Mouse (Mus musculus): ENCODE results near the gene Adamts16. TPM values are rescaled to one million over a fixed set of nuclear protein-coding genes. Genes with fewer than 3 reads are reported as not detected.

Gene Adamts16
- polyA plus RNA-seq, 1 experiment from 2014 or later, result 3.7 TPM

DNA sequence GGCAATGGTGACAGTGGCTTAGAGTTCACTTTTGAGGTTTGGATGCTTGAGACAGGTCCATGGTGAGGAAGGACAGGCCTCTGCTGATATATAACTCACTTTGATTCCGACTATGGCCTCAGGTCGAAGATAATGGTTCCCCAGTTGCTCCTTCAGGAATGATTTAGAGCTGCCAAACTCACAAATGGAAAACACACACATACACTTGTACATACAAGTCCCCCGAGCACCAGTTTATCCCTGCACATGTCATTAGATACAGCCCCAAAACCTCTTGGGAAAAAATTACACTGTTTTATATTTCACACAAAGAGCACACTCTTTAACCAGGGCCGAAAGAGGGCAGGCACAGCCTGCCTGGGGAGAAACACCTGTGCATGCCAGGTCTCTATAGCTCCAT, 14.1 kb downstream of the Adamts16 start:
- ATAC-seq (ENCODE audit: low FRiP score, low read depth), result no peak; the same call in 1 of the 2 replicates
- H3K9me3 ChIP-seq, result no peaks in the 10 kb centered on the region
- H3K36me3 ChIP-seq, result no peaks in the 10 kb centered on the region
- no peak overlapping the region for H3K9ac ChIP-seq
- H3K4me2 ChIP-seq (replicated peaks), result no peak overlapping the region
- no peaks in the 10 kb centered on the region for H3K27me3 ChIP-seq (replicated peaks)
- 64% methylated on average over 4 of the region's 4 CpGs for WGBS
- no peaks in the 10 kb centered on the region; the same call in 1 of the 2 replicates for H3K4me1 ChIP-seq
- H3K27ac ChIP-seq, result no peak overlapping the region
- H3K4me3 ChIP-seq, result no peak overlapping the region

DNA sequence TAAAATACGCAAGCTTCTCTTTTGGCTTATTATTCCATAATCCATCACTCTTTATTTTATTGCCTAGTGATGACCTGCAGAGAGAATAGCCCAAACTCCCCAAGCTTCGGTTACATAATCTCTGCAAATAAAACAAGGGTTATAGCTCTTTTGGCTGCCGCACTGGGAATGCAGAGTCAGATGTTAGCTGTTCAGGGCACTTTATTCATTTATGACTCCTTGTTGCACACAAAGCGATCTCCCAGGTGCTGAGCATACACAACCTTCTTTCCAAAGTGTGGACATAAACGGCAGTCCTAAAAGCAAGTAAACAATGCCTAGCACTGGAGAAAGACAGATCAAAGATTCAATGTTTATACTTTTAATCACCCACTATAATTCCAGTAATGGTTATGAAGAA, 16.3 kb downstream of the Adamts16 start:
- 32% methylated on average over 5 of the region's 5 CpGs for WGBS
- no peak for ATAC-seq (ENCODE audit: low FRiP score, low read depth)
- Histone ChIP-seq H3K9ac (no peak overlapping the region), H3K4me1 (no peaks in the 10 kb centered on the region; the same call in 1 of the 2 replicates), H3K27me3 (replicated peaks) (no peaks in the 10 kb centered on the region), H3K9me3 (no peaks in the 10 kb centered on the region), H3K4me3 (no peak overlapping the region), H3K4me2 (replicated peaks) (no peak overlapping the region), H3K27ac (no peak overlapping the region), H3K36me3 (no peaks in the 10 kb centered on the region)

DNA sequence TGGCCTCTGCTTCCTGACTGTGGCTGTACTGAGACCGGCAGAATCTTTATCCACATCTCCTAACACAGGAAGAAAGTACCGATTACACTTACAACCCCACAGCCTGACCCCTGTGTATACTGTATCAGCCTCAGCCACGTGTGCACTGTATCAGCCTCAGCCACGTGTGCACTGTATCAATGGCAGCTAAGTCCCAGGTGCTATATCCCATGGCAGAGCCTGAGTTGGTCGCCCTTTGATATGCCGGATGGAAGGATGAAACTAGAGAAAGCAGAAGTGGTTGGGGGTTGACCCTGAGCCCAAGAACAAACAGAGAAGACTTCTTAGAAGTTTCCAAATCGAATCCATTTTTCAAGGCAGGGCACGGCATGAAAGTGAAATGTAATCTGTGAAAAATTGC, 17.9 kb downstream of the Adamts16 start:
- H3K27ac ChIP-seq, result no peak overlapping the region
- WGBS, result 74% methylated on average over 8 of the region's 8 CpGs

DNA sequence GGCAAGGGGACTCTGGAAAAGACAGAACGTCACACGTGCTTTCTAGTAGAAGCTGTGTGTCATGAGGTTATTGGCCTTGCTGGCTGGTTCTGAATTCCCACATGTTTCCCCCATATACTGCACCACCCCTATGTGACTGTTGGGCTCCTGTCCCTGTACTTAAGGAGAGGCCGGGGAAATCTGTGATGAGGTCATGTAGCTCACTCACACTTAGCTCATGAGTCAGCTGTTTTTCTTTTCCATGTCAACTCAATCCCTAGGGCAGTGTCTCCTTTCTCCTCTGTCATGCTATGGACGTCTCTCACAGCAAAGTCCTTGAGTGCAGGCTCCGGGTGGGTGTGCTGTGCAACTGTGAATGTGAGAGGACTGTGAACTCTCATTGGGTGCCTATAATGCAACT, 22.6 kb downstream of the Adamts16 start:
- H3K27me3 ChIP-seq (replicated peaks), result no peaks in the 10 kb centered on the region
- H3K4me3 ChIP-seq, result no peak overlapping the region
- WGBS, result 85% methylated on average over 5 of the region's 5 CpGs
- no peak overlapping the region for H3K27ac ChIP-seq
- no peak for ATAC-seq (ENCODE audit: low FRiP score, low read depth)
- H3K4me1 ChIP-seq, result no peaks in the 10 kb centered on the region
- no peaks in the 10 kb centered on the region for H3K9me3 ChIP-seq
- H3K36me3 ChIP-seq, result no peaks in the 10 kb centered on the region
- H3K4me2 ChIP-seq (replicated peaks), result no peak overlapping the region
- H3K9ac ChIP-seq, result no peak overlapping the region

More for the DNA sequence above, 17.9 kb downstream of the Adamts16 start:
- H3K27me3 ChIP-seq (replicated peaks), result no peaks in the 10 kb centered on the region
- H3K36me3 ChIP-seq, result no peaks in the 10 kb centered on the region
- ATAC-seq (ENCODE audit: low FRiP score, low read depth), result no peak
- no peaks in the 10 kb centered on the region for H3K9me3 ChIP-seq
- no peak overlapping the region for H3K4me3 ChIP-seq
- H3K4me2 ChIP-seq (replicated peaks), result no peak overlapping the region
- no peak overlapping the region for H3K9ac ChIP-seq
- H3K4me1 ChIP-seq, result no peaks in the 10 kb centered on the region; the same call in 1 of the 2 replicates

DNA sequence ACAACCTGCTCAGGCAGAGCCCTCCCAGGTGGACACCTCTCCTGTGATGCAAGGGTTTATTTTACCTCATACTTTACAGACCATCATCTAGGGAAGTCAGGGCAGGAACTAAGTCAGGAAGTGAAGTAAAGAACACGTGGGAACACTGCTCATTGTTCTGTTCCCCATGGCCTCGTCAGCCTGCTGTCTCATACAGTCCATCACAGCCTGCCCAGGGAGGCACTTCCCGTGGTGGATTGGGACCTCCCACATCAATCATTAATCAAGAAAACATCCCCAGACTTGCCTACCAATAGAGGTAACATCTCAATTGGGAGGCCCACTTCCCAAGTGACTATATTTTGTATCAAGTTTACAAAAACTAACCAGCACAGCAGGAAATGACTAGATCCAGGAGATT, 27.2 kb downstream of the Adamts16 start:
- H3K4me2 ChIP-seq (replicated peaks), result no peak overlapping the region
- H3K4me1 ChIP-seq, result no peaks in the 10 kb centered on the region
- H3K4me3 ChIP-seq, result no peak overlapping the region
- no peaks in the 10 kb centered on the region for H3K36me3 ChIP-seq
- ATAC-seq (ENCODE audit: low FRiP score, low read depth), result no peak
- no peaks in the 10 kb centered on the region for H3K27me3 ChIP-seq (replicated peaks)
- no peaks in the 10 kb centered on the region for H3K9me3 ChIP-seq
- no peak overlapping the region for H3K9ac ChIP-seq
- 34% methylated on average over 3 of the region's 3 CpGs for WGBS
- no peak overlapping the region for H3K27ac ChIP-seq

DNA sequence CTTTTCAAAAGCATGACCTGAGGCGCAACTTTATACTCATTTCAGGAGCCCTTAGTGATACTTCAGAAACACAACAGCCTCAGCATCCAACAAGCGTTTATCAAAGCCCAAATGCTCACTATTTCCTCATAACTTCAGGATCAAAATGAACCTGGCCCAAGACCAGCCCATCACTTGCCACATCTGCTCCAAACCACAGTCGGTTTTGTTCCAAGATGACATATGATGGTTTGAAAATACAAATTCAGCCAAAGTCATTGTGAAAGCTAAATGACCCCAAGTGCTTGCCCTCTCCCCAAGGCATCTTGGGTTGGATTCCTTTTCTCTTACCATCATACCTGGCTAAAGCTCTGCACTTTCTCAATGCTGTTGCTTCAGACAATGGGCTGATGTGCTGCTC, 36.1 kb downstream of the Adamts16 start:
- no peaks in the 10 kb centered on the region for H3K9me3 ChIP-seq
- 96% methylated on average over 3 of the region's 3 CpGs for WGBS
- H3K4me3 ChIP-seq, result no peak overlapping the region
- H3K27me3 ChIP-seq (replicated peaks), result no peaks in the 10 kb centered on the region
- no peak overlapping the region for H3K9ac ChIP-seq
- H3K4me1 ChIP-seq, result no peaks in the 10 kb centered on the region
- H3K4me2 ChIP-seq (replicated peaks), result no peak overlapping the region
- H3K36me3 ChIP-seq, result no peaks in the 10 kb centered on the region
- no peak for ATAC-seq (ENCODE audit: low FRiP score, low read depth)
- no peak overlapping the region for H3K27ac ChIP-seq

DNA sequence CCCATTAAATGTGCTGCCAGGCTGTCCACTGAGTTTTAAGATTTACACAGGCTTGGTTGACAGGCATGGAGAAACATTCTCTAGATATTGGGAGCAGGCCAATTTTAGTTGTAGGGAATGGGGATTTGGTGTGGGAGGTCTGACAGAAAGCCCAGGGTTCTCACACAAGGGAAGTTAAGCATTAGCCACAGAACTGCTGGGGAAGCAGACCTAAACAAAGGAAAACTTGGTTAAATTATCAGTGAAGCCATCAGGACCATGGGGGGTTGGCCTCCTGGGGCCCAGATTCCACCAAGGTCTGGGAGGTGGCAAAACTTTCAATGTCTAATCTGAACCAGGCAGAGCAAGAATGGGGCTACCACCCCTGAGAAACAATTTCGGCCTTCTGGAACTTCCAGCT, 38.8 kb downstream of the Adamts16 start:
- Histone ChIP-seq H3K4me3 (no peak overlapping the region), H3K27me3 (replicated peaks) (no peaks in the 10 kb centered on the region), H3K36me3 (no peaks in the 10 kb centered on the region), H3K4me2 (replicated peaks) (no peak overlapping the region), H3K4me1 (no peaks in the 10 kb centered on the region), H3K27ac (no peak overlapping the region), H3K9ac (no peak overlapping the region), H3K9me3 (no peaks in the 10 kb centered on the region)
- ATAC-seq (ENCODE audit: low FRiP score, low read depth), result no peak
- 92% methylated on average over 1 of the region's 1 CpGs for WGBS

DNA sequence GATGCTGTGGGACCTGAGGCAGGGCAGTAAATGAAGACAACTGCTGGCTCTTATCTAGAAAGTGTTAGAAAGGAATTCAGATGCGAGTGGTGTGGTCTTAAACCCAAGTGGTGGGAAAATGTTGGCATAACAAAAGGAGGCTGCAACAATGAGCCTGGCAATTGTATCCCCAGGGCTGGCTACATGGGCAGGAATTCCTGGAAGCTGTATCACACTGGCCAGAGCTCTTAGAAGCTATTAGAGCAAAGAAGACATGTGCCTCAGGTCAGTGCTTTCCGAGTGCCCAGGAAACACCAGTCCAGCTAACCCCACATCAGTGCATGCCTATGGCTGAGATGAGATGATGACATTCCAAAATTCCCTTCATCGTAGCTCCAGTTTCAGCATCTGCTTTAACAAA, 42.3 kb downstream of the Adamts16 start:
- 71% methylated on average over 3 of the region's 3 CpGs for WGBS
- no peak overlapping the region for H3K9ac ChIP-seq
- no peak for ATAC-seq (ENCODE audit: low FRiP score, low read depth)
- no peaks in the 10 kb centered on the region for H3K4me1 ChIP-seq
- H3K27ac ChIP-seq, result no peak overlapping the region
- H3K4me3 ChIP-seq, result no peak overlapping the region
- no peak overlapping the region for H3K4me2 ChIP-seq (replicated peaks)
- H3K27me3 ChIP-seq (replicated peaks), result no peaks in the 10 kb centered on the region
- H3K36me3 ChIP-seq, result no peaks in the 10 kb centered on the region
- no peaks in the 10 kb centered on the region for H3K9me3 ChIP-seq

DNA sequence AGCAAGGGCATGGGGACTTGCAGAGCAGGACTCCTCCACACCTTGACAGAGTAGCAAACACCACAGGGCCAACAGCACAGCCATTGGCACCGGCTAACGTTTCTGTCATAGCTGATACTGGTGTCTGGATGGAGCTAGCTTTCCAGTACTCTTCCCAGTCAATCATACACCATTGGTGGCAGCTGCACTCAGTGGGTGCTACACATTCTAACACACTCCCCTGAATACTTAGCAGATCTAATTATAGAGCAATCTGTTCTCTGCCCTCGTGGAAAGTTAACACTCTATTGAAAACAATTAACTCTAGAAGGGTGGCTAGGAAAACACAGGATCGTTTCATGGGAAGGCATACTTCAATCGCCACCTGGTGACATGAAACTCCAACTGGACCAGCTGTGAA, 43.2 kb downstream of the Adamts16 start:
- Histone ChIP-seq H3K4me1 (no peaks in the 10 kb centered on the region), H3K4me2 (replicated peaks) (no peak overlapping the region), H3K27ac (no peak overlapping the region), H3K27me3 (replicated peaks) (no peaks in the 10 kb centered on the region), H3K4me3 (no peak overlapping the region), H3K9me3 (no peaks in the 10 kb centered on the region), H3K36me3 (no peaks in the 10 kb centered on the region), H3K9ac (no peak overlapping the region)
- no peak for ATAC-seq (ENCODE audit: low FRiP score, low read depth)
- WGBS, result 75% methylated on average over 5 of the region's 5 CpGs

DNA sequence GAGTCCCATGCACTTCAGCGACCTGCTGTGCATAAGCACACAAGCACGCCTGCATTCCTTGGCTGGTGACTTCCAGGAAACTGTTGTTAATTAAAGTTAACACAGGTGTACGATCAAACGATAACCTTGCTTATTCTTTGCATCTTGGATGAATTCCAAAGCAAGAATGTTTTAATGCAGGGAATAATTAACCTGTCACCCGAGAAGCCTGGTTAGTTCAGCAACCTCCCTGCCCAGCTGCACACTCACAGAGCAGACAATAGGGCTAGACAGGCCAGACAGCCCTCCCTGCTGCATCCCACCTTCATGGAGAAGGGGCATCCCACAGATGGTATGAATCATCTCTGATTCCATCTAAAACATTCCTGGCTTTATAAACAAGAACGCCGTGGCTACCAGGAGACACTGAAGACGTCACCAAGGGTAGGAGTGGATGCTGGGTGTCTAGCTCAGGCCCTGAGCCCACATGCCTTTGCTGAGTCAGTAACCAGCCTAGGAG, 47.5 kb downstream of the Adamts16 start:
- H3K27ac ChIP-seq, result no peak overlapping the region
- H3K36me3 ChIP-seq, result no peaks in the 10 kb centered on the region
- no peak for ATAC-seq (ENCODE audit: low FRiP score, low read depth)
- H3K9ac ChIP-seq, result no peak overlapping the region
- 61% methylated on average over 8 of the region's 8 CpGs for WGBS
- H3K4me2 ChIP-seq (replicated peaks), result no peak overlapping the region
- H3K4me1 ChIP-seq, result no peaks in the 10 kb centered on the region
- no peaks in the 10 kb centered on the region for H3K9me3 ChIP-seq
- no peaks in the 10 kb centered on the region for H3K27me3 ChIP-seq (replicated peaks)
- no peak overlapping the region for H3K4me3 ChIP-seq

DNA sequence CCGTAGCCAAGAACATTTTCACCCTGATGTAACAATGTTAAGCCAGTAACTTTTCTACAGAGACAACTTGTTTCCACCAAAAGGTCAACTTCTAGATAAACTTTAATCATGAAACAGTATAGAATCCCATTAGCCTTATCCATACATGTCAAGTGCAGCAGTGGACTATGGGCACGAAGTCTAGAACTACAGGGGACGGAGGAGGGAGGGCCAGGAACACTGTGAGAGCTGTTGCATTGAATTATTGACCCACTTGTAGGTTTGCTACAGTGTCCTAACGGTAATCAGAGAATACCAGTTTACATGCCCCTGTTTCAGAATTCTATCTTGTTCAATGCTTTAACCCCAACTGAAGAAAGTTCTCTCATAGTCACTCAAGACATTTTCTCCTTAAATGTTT, 48.0 kb downstream of the Adamts16 start:
- H3K9ac ChIP-seq, result no peak overlapping the region
- H3K27me3 ChIP-seq (replicated peaks), result no peaks in the 10 kb centered on the region
- ATAC-seq (ENCODE audit: low FRiP score, low read depth), result no peak
- 75% methylated on average over 4 of the region's 4 CpGs for WGBS
- no peak overlapping the region for H3K4me3 ChIP-seq
- H3K4me2 ChIP-seq (replicated peaks), result no peak overlapping the region
- no peaks in the 10 kb centered on the region for H3K4me1 ChIP-seq
- no peaks in the 10 kb centered on the region for H3K9me3 ChIP-seq
- H3K36me3 ChIP-seq, result no peaks in the 10 kb centered on the region
- H3K27ac ChIP-seq, result no peak overlapping the region

DNA sequence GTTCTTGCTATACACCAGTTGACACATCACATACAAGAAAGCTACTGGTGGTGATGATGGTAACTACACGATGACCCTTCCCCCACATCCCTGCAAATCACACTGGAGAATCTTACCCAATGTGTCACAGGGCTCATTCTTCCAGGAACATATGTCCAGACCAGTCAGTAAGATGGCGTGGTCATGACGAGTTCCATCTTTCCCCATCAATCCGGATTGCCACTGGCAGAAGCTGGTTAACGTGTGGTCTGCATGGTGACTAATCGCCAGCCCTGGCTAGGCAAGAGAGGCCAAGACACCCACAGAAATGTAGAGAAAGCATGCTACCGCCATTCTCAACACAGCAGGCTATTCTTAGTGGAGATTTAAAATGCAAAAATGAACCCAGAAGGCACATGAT, 48.7 kb downstream of the Adamts16 start:
- no peaks in the 10 kb centered on the region for H3K9me3 ChIP-seq
- H3K27ac ChIP-seq, result no peak overlapping the region
- H3K9ac ChIP-seq, result no peak overlapping the region
- no peak overlapping the region for H3K4me3 ChIP-seq
- H3K4me2 ChIP-seq (replicated peaks), result no peak overlapping the region
- H3K27me3 ChIP-seq (replicated peaks), result no peaks in the 10 kb centered on the region
- no peaks in the 10 kb centered on the region for H3K4me1 ChIP-seq
- no peaks in the 10 kb centered on the region for H3K36me3 ChIP-seq
- no peak for ATAC-seq (ENCODE audit: low FRiP score, low read depth)
- WGBS, result 95% methylated on average over 7 of the region's 7 CpGs

DNA sequence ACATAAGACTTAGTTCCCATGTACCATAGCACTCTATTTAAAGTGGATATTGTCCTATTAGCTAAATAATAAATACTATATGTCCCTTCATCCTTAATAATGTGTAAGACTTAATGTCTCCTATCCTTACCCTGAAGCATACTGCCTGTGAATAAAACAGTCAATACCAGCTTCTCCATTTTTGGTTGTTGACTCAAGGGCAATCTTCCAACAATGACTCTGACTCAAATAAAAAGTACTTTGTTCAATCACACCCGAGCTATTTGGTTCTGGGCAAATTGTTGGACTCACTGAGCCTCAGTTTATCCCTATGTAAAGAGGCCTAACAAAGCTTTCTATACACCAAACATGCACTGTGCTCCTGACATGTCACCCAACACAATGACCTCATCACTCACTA, 51.8 kb downstream of the Adamts16 start:
- Histone ChIP-seq H3K4me3 (no peak overlapping the region), H3K4me1 (no peaks in the 10 kb centered on the region), H3K27ac (no peak overlapping the region), H3K9me3 (no peaks in the 10 kb centered on the region), H3K4me2 (replicated peaks) (no peak overlapping the region), H3K27me3 (replicated peaks) (no peaks in the 10 kb centered on the region), H3K36me3 (no peaks in the 10 kb centered on the region), H3K9ac (no peak overlapping the region)
- WGBS, result 80% methylated on average over 1 of the region's 1 CpGs
- ATAC-seq (ENCODE audit: low FRiP score, low read depth), result no peak
